Mouse (Mus musculus): ENCODE data around the gene Zfp341. TPM values are rescaled to one million over a fixed set of nuclear protein-coding genes. Genes with fewer than 3 reads are reported as not detected.

The Zfp341 gene
- total and polyA plus RNA-seq, 3 experiments, result 0.93 to 11.1 (median 5.4) TPM

DNA sequence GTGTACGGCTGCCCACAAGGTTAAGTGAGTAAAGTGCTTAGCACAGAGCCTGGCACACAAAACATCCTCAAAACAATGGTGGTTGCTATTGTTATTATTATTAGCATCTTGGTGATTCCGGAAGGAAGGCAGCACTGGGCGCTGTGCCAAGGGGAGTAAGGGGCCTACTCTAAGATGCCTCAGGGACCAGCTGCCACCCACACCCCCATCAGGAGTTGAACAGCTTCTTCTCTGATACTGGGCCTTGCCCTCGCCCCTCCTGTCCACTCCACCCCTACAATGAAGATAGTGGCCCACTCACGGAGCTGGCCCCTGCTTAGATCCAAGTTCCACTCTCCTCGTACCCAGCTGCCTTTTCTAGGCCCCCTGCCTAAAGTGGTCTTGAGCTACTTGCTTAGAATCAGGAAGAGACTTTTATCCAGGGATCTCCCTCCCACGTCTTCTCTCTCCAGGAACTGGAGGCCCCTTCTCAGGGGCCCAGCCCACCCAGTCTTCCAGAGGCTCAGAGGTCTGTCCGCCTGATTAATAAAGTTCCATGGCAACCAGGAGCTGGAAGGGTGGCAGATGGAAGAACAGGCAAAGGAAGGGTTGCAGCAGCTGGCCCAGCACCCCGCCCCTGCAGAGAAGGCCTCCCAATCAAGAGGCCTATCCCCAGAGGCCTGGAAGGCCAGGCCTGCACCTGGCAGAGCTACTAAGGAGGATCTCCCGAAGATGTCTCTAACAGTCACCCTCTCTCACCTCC, 44.6 kb upstream of the Zfp341 start:
- Histone ChIP-seq H3K4me3 (ENCODE audit: low read depth, low read length) (peak overlapping the region; percentile 89), H3K9me3 (replicated peaks) (no peaks in the 10 kb centered on the region), H3K4me1 (ENCODE audit: insufficient read depth, low read depth, low read length) (peaks cover 84% of the 10 kb centered on the region), H3K36me3 (replicated peaks) (peaks cover 49% of the 10 kb centered on the region), H3K27me3 (ENCODE audit: insufficient read depth, low read length) (no peaks in the 10 kb centered on the region)
- ATAC-seq (ENCODE audit: extremely low read depth, insufficient number of reproducible peaks, low FRiP score, poor library complexity, severe bottlenecking) (no peak; the same call in none of the 2 replicates), DNase-seq (ENCODE audit: low spot score) (no peak)
- TF ChIP-seq POLR2AphosphoS5 (IDR thresholded peaks at IDR 0.05; ENCODE audit: insufficient replicate concordance, low read depth, low read length) (no peak), TAL1 (conservative IDR thresholded peaks at IDR 0.05; ENCODE audit: low read depth, low read length) (no peak), GATA1 (IDR thresholded peaks at IDR 0.05; ENCODE audit: borderline replicate concordance, low read length) (no peak), CTCF (IDR thresholded peaks at IDR 0.05; ENCODE audit: low read depth, low read length) (no peak), GATA2 (IDR thresholded peaks at IDR 0.05; ENCODE audit: borderline replicate concordance, low read depth, low read length) (no peak)

DNA sequence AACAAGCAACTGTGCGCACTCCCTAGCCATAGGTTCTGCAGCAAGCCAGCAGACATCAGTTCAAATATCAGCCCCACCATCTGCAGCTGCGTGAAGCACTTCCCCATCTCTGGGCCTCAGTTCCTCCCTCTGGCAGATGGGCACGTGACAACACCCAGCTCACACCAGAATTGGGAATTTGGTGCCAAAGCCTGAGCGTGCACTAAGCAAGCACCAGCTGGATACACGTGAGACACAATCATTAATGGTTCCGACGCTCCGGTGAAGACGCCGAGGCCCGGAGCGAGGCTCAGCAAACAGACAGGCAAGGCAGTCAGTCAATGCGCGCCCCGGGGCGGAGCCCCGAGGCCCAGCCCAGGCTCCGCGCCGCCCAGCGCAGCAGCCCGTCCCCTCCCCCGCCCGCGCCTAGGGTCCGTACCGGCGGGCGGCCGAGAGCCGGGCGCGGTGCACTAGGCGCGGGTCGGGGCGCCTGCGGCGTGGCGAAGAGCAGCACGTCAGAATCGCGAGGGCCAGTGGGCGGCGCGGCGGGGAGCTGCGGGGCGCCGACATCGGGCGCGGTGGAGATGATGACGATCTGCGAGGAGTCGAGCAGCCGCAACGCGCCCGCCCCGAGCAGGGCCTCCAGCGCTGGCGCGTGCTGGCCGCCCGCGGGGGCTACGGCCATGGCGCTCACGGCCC, 43.9 kb upstream of the Zfp341 start:
- Histone ChIP-seq H3K4me3 (ENCODE audit: low read depth, low read length) (peak overlapping the region; percentile 89), H3K4me1 (ENCODE audit: insufficient read depth, low read depth, low read length) (peaks cover 81% of the 10 kb centered on the region), H3K36me3 (replicated peaks) (peaks cover 42% of the 10 kb centered on the region), H3K27me3 (ENCODE audit: insufficient read depth, low read length) (no peaks in the 10 kb centered on the region), H3K9me3 (replicated peaks) (no peaks in the 10 kb centered on the region)
- ATAC-seq (ENCODE audit: extremely low read depth, insufficient number of reproducible peaks, low FRiP score, poor library complexity, severe bottlenecking), result peak; percentile 45; the same call in 1 of the 2 replicates
- TF ChIP-seq TAL1 (conservative IDR thresholded peaks at IDR 0.05; ENCODE audit: low read depth, low read length) (peak; percentile 58; the same call in 1 of the 2 replicates), CTCF (IDR thresholded peaks at IDR 0.05; ENCODE audit: low read depth, low read length) (no peak), POLR2AphosphoS5 (IDR thresholded peaks at IDR 0.05; ENCODE audit: insufficient replicate concordance, low read depth, low read length) (no peak), GATA1 (IDR thresholded peaks at IDR 0.05; ENCODE audit: borderline replicate concordance, low read length) (no peak), GATA2 (IDR thresholded peaks at IDR 0.05; ENCODE audit: borderline replicate concordance, low read depth, low read length) (peak; percentile 82; the same call in 1 of the 2 replicates)
- DNase-seq (ENCODE audit: low spot score), result peak; percentile 74

DNA sequence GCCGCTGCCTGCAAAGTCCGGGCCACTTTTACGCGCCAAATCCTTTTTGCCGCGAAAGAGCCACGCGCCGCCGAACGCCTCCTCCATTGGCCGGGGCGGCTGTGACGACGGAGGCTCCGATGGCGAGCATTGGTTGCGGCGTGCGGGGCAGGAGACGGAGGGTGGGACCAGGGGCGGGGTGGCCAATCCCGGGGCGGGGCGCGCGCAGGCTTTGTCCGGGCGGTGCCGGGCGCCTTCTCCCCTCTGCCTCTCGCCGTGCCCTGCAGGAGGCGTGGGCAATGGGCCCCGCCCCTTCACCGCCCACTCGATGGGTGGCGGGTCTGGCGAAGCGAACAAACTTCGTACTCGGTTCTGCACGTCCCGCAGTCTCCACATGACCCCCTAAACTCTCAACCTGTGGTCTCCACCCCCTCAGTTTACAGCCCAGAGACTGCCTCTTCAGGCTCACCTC, 43.2 kb upstream of the Zfp341 start, which contains the start of gene E2f1:
Gene E2f1 (minus strand): TSS at position 57 of the 451 bp plus-strand sequence.
- Histone ChIP-seq H3K4me1 (ENCODE audit: insufficient read depth, low read depth, low read length) (peaks cover 79% of the 10 kb centered on the region), H3K9me3 (replicated peaks) (no peaks in the 10 kb centered on the region), H3K4me3 (ENCODE audit: low read depth, low read length) (peak within 1 kb of the TSS; percentile 89), H3K36me3 (replicated peaks) (peaks cover 36% of the 10 kb centered on the region), H3K27me3 (ENCODE audit: insufficient read depth, low read length) (no peaks in the 10 kb centered on the region)
- DNase-seq (ENCODE audit: low spot score) (peak; percentile 97), ATAC-seq (ENCODE audit: extremely low read depth, insufficient number of reproducible peaks, low FRiP score, poor library complexity, severe bottlenecking) (peak; percentile 79)
- TF ChIP-seq TAL1 (conservative IDR thresholded peaks at IDR 0.05; ENCODE audit: low read depth, low read length) (no peak), POLR2AphosphoS5 (IDR thresholded peaks at IDR 0.05; ENCODE audit: insufficient replicate concordance, low read depth, low read length) (no peak), GATA1 (IDR thresholded peaks at IDR 0.05; ENCODE audit: borderline replicate concordance, low read length) (no peak), CTCF (IDR thresholded peaks at IDR 0.05; ENCODE audit: low read depth, low read length) (no peak), GATA2 (IDR thresholded peaks at IDR 0.05; ENCODE audit: borderline replicate concordance, low read depth, low read length) (no peak)

DNA sequence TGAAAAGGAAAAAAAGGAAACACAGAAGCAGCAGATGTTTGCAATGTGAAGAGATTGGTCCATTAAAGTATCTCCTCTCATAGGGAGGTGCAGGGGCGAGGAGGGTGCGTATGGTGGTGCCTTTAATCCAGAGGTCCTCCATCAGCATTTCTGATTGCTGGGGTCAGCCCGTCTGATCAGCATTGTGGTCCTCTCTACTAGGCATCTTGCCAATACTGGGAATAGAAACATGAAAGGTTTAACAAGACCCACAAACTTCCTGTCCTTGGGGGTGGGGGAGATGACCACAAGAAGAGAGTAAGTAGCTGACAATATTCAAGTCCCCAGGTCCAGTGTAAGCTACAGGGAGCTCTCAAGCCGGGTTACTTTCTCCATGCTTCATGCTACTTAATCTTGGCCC, 42.4 kb upstream of the Zfp341 start:
- DNase-seq (ENCODE audit: low spot score), result no peak
- TF ChIP-seq POLR2AphosphoS5 (IDR thresholded peaks at IDR 0.05; ENCODE audit: insufficient replicate concordance, low read depth, low read length) (no peak), GATA1 (IDR thresholded peaks at IDR 0.05; ENCODE audit: borderline replicate concordance, low read length) (no peak), CTCF (IDR thresholded peaks at IDR 0.05; ENCODE audit: low read depth, low read length) (no peak), TAL1 (conservative IDR thresholded peaks at IDR 0.05; ENCODE audit: low read depth, low read length) (no peak), GATA2 (IDR thresholded peaks at IDR 0.05; ENCODE audit: borderline replicate concordance, low read depth, low read length) (no peak)
- Histone ChIP-seq H3K4me1 (ENCODE audit: insufficient read depth, low read depth, low read length) (peaks cover 71% of the 10 kb centered on the region), H3K27me3 (ENCODE audit: insufficient read depth, low read length) (no peaks in the 10 kb centered on the region), H3K36me3 (replicated peaks) (peaks cover 28% of the 10 kb centered on the region), H3K4me3 (ENCODE audit: low read depth, low read length) (peak overlapping the region; percentile 41; the same call in 1 of the 2 replicates), H3K9me3 (replicated peaks) (no peaks in the 10 kb centered on the region)
- no peak for ATAC-seq (ENCODE audit: extremely low read depth, insufficient number of reproducible peaks, low FRiP score, poor library complexity, severe bottlenecking)

DNA sequence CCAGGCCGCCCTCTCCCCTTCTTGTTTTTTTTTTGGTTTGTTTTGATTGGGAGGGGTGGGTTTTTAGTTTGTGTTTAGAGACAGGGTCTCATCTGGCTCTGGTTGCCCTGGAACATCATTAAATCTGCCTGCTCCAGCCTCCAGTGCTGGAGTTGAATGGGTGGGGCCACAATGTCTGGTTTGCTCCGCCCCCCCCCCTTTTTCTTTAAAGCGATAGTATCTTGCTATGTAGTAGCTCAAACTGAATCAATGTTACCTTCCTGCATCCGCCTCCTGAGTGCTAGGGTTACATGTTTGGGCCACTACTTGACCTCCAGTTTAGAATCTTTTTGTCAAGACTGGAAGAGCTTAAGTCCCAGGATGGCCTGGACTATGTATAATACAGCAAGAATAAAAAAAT, 41.8 kb upstream of the Zfp341 start:
- DNase-seq (ENCODE audit: low spot score) (no peak), ATAC-seq (ENCODE audit: extremely low read depth, insufficient number of reproducible peaks, low FRiP score, poor library complexity, severe bottlenecking) (no peak)
- Histone ChIP-seq H3K36me3 (replicated peaks) (peaks cover 22% of the 10 kb centered on the region), H3K9me3 (replicated peaks) (no peaks in the 10 kb centered on the region), H3K4me1 (ENCODE audit: insufficient read depth, low read depth, low read length) (peaks cover 65% of the 10 kb centered on the region), H3K4me3 (ENCODE audit: low read depth, low read length) (no peak overlapping the region; the same call in 1 of the 2 replicates), H3K27me3 (ENCODE audit: insufficient read depth, low read length) (no peaks in the 10 kb centered on the region)
- TF ChIP-seq GATA2 (IDR thresholded peaks at IDR 0.05; ENCODE audit: borderline replicate concordance, low read depth, low read length), result no peak
- TF ChIP-seq CTCF (IDR thresholded peaks at IDR 0.05; ENCODE audit: low read depth, low read length), result no peak
- no peak for TF ChIP-seq POLR2AphosphoS5 (IDR thresholded peaks at IDR 0.05; ENCODE audit: insufficient replicate concordance, low read depth, low read length)
- no peak for TF ChIP-seq GATA1 (IDR thresholded peaks at IDR 0.05; ENCODE audit: borderline replicate concordance, low read length)
- no peak for TF ChIP-seq TAL1 (conservative IDR thresholded peaks at IDR 0.05; ENCODE audit: low read depth, low read length)

DNA sequence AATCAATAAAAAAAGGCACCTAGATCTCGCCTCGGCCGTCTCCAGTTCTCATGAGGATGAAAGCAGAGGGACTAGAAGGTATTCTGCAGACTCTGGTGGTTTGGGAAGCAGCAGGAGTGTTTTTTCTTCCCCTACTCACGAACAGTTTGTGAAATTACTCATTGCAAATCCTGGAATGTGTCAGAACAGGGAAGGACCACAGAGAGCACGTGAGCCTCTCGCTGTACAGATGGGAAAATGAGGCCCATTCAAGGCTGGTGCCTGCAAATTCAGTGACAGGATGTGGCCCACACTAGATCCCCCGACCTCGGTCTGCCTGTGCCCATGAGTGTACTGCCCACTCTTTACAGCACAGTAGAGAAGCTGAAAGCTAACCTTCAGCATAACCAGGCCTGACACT, 41.1 kb upstream of the Zfp341 start:
- no peak for ATAC-seq (ENCODE audit: extremely low read depth, insufficient number of reproducible peaks, low FRiP score, poor library complexity, severe bottlenecking)
- peaks cover 58% of the 10 kb centered on the region for H3K4me1 ChIP-seq (ENCODE audit: insufficient read depth, low read depth, low read length)
- H3K9me3 ChIP-seq (replicated peaks), result no peaks in the 10 kb centered on the region
- DNase-seq (ENCODE audit: low spot score), result no peak
- H3K27me3 ChIP-seq (ENCODE audit: insufficient read depth, low read length), result no peaks in the 10 kb centered on the region; the same call in 1 of the 2 replicates
- H3K4me3 ChIP-seq (ENCODE audit: low read depth, low read length), result no peak overlapping the region
- H3K36me3 ChIP-seq (replicated peaks), result peaks cover 15% of the 10 kb centered on the region
- no peak for TF ChIP-seq TAL1 (conservative IDR thresholded peaks at IDR 0.05; ENCODE audit: low read depth, low read length)
- no peak for TF ChIP-seq GATA2 (IDR thresholded peaks at IDR 0.05; ENCODE audit: borderline replicate concordance, low read depth, low read length)

Measured in G1E (cell line).